Mouse (Mus musculus): ENCODE measurements at regions not wholly inside any gene's neighbourhood (a gene's known extent, or its start where the extent isn't known, plus 50 kb on each side); places are given as distances from the start of the nearest gene placed in this dataset.

DNA sequence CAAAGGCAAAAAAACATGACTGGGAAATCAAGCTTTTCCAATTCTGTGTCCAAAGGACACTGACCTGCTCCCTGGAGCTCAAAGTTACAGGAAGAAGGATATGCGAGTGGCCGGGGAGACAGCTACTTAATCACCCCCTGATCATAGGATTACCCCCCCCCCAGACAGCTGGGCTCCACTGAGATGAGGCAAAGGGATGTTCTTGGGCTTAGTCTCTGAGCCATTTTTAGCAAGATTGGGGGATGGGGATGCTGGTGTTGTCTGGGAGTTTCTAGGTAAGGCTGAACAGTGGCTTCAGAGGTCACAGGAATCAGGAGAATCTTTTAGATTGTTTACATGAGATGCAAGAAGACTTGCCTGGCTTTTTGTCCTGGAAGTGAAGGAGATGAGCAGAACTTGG is 597.6 kb downstream of the Tbc1d22a start:
- ATAC-seq (ENCODE audit: insufficient read depth, low FRiP score, low read depth) = no peak

GRCm38 (mm10) chr15:86814808-86815421 is 600.7 kb downstream of the Tbc1d22a start:
- no peaks in the 10 kb centered on the region for H3K4me1 ChIP-seq
- H3K4me3 ChIP-seq (replicated peaks) = no peak overlapping the region
- 61% methylated on average over 8 of the region's 8 CpGs for WGBS
- no peaks in the 10 kb centered on the region for H3K27me3 ChIP-seq (replicated peaks)
- no peak overlapping the region for H3K27ac ChIP-seq
- H3K36me3 ChIP-seq = no peaks in the 10 kb centered on the region
- H3K9me3 ChIP-seq = no peaks in the 10 kb centered on the region
- H3K4me2 ChIP-seq = no peak overlapping the region
- no peak for ATAC-seq (ENCODE audit: insufficient read depth, low FRiP score, low read depth)
- H3K9ac ChIP-seq = no peak overlapping the region

More for the DNA sequence above, 597.6 kb downstream of the Tbc1d22a start:
- H3K36me3 ChIP-seq = no peaks in the 10 kb centered on the region
- no peak overlapping the region for H3K4me3 ChIP-seq (replicated peaks)
- H3K4me1 ChIP-seq = no peaks in the 10 kb centered on the region
- 37% methylated on average over 2 of the region's 2 CpGs for WGBS
- H3K9ac ChIP-seq = no peak overlapping the region
- H3K4me2 ChIP-seq = no peak overlapping the region
- no peak overlapping the region for H3K27ac ChIP-seq
- H3K27me3 ChIP-seq (replicated peaks) = no peaks in the 10 kb centered on the region
- H3K9me3 ChIP-seq = no peaks in the 10 kb centered on the region

GRCm38 (mm10) chr15:86835996-86836395 is 621.7 kb downstream of the Tbc1d22a start:
- Histone ChIP-seq H3K27me3 (replicated peaks) (no peaks in the 10 kb centered on the region), H3K36me3 (no peaks in the 10 kb centered on the region), H3K4me2 (no peak overlapping the region), H3K9me3 (no peaks in the 10 kb centered on the region), H3K27ac (no peak overlapping the region), H3K4me1 (no peaks in the 10 kb centered on the region), H3K4me3 (replicated peaks) (no peak overlapping the region), H3K9ac (no peak overlapping the region)
- ATAC-seq (ENCODE audit: insufficient read depth, low FRiP score, low read depth) = no peak
- 29% methylated on average over 6 of the region's 6 CpGs for WGBS

DNA sequence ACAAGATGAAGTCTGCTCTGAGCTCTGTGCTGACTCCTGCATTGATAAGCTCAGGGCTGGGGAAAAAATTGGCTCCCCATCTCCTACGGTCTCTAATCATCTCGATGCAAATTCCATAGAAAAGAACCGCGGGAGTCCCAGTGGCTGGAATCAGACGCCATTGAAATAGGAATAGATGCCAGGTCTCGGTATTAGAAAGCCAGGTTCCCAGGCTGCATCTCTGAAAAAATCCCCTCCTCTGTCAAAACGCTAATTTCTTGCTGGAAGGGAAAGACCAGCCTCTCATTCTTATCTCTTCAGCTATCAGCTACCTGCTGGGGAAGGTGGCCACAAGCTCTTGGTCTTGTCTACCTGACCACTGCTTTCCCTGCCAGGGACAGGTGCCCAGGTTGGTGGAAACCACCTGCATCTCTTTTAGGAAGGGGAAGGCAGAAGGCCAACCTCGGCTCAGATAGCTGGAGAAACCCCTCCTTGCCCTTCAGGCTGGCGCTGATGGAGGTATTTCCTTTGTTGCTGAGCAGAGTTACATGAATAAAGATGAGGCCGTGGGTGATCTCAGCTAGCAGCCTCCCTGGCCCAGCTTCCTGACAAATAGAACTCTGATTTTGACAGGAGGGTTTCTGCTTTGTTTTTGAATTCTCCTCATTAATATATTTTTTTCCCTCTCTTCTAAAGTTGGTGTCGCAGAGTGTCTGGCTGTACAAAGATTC is 638.1 kb downstream of the Tbc1d22a start:
- Histone ChIP-seq H3K9me3 (no peaks in the 10 kb centered on the region), H3K4me1 (no peaks in the 10 kb centered on the region), H3K27ac (no peak overlapping the region), H3K4me2 (no peak overlapping the region), H3K27me3 (replicated peaks) (no peaks in the 10 kb centered on the region), H3K9ac (no peak overlapping the region), H3K36me3 (no peaks in the 10 kb centered on the region), H3K4me3 (replicated peaks) (no peak overlapping the region)
- no peak for ATAC-seq (ENCODE audit: insufficient read depth, low FRiP score, low read depth)
- WGBS = 55% methylated on average over 11 of the region's 11 CpGs

DNA sequence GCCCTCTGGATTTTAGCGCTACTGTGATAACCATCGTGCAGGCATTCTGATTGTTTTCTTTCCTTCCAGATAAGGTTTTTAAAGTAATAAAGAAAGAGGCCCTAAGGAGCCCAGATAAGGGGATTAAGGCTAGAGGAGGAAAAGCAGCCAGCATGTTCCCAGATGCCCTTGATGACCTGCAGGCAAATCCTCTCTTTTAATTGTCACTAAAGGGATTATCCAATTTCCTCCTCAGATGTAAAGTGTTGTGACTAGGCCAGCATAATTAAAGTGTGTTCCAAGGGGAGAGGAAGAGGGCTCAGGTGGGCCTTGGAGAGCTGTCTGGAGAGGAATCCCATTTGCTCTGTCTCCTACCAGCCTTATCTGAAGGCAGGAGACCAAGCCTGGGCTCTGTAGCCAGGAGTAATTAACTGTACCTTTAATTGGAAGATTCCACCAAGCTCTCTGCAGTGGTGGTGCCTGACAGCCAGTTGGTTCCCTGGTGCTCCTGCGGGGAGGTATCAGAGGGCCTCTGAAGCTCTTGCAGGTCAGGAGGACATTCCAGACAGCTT is 644.2 kb downstream of the Tbc1d22a start:
- H3K4me1 ChIP-seq = no peaks in the 10 kb centered on the region
- H3K27me3 ChIP-seq (replicated peaks) = no peaks in the 10 kb centered on the region
- H3K27ac ChIP-seq = no peak overlapping the region
- H3K4me3 ChIP-seq (replicated peaks) = no peak overlapping the region
- no peaks in the 10 kb centered on the region for H3K36me3 ChIP-seq
- no peak for ATAC-seq (ENCODE audit: insufficient read depth, low FRiP score, low read depth)
- no peak overlapping the region for H3K9ac ChIP-seq
- WGBS = 20% methylated on average over 3 of the region's 3 CpGs
- no peaks in the 10 kb centered on the region for H3K9me3 ChIP-seq
- H3K4me2 ChIP-seq = no peak overlapping the region

DNA sequence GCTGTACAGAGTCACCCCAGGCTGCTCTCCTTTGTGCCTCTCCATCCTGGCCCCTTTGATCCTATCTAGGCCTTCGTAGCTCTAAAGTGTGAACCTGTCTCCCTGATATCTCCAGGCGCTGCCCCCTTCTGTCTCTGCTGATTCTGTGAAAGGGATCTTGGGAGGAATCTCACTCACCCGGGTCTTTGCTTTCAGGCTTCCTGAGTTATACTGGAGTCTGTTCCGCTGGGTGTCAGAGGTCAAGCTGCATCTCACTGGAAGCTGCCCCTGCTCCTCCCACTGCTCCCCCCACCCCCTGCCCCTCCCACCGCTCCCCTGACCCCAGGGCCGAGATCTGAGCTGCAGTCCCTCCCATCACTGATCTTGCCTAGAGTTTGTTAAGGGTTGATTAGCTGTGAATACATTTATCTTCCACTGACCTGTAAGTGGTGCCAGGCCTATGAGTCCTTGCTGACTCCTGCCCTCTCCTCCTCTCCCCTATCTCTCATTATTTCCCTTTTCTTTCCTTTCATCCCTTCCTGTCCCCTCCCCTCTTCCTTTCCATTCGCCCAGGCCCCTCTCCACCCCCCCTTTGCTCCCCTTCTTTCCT is 661.6 kb downstream of the Tbc1d22a start:
- no peaks in the 10 kb centered on the region for H3K4me1 ChIP-seq
- H3K9ac ChIP-seq = no peak overlapping the region
- H3K27ac ChIP-seq = no peak overlapping the region
- no peak overlapping the region for H3K4me2 ChIP-seq
- ATAC-seq (ENCODE audit: insufficient read depth, low FRiP score, low read depth) = no peak
- no peaks in the 10 kb centered on the region for H3K36me3 ChIP-seq
- H3K27me3 ChIP-seq (replicated peaks) = no peaks in the 10 kb centered on the region
- no peaks in the 10 kb centered on the region for H3K9me3 ChIP-seq
- 12% methylated on average over 7 of the region's 7 CpGs for WGBS
- H3K4me3 ChIP-seq (replicated peaks) = no peak overlapping the region

DNA sequence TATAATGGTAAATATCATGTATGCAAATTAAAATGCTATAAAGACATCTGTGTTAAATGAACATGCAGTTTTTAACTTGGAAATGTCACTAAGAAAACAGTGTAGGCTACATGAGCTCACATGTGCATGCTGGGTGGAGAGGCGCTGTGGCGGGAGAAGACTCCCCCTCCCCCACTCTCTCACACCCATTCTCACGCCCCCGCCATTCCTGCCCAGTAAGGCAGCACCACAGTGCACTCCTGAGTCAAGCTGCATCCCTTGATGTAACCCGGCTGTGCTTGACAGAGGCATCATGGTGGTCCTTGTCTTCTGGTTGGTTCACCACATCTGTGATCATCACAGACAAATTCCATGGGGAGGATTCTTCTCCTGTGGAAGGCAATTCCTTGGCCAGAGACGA is 647.1 kb upstream of the Fam19a5 start:
- Histone ChIP-seq H3K9me3 (no peaks in the 10 kb centered on the region), H3K4me1 (no peaks in the 10 kb centered on the region), H3K36me3 (no peaks in the 10 kb centered on the region), H3K9ac (no peak overlapping the region), H3K27ac (no peak overlapping the region), H3K4me3 (replicated peaks) (no peak overlapping the region), H3K27me3 (replicated peaks) (no peaks in the 10 kb centered on the region), H3K4me2 (no peak overlapping the region)
- 51% methylated on average over 6 of the region's 6 CpGs for WGBS
- no peak for ATAC-seq (ENCODE audit: insufficient read depth, low FRiP score, low read depth)

DNA sequence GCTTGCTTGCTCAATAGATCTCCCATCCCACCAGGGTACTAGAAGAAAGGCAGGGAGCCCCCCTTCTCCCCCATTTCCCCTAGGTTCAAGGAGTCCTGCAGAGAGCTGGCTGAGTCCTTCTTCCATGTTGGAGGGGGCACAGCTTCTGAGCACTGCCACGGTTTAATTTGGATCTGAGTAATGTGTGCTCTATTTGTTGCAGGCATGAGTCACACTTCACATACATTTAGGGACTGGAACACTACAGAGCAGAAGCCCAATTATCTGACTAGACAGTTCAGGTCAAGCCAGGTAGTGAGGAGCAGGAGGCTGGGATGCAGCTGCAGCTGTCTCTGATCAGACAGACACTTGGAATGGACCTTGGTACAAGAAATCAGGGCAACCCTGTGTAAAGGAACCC is 644.1 kb upstream of the Fam19a5 start:
- no peaks in the 10 kb centered on the region for H3K9me3 ChIP-seq
- H3K36me3 ChIP-seq = no peaks in the 10 kb centered on the region
- no peak for ATAC-seq (ENCODE audit: insufficient read depth, low FRiP score, low read depth)
- H3K27me3 ChIP-seq (replicated peaks) = no peaks in the 10 kb centered on the region
- WGBS = 76% methylated on average over 1 of the region's 1 CpGs
- no peak overlapping the region for H3K9ac ChIP-seq
- H3K4me3 ChIP-seq (replicated peaks) = no peak overlapping the region
- no peaks in the 10 kb centered on the region for H3K4me1 ChIP-seq
- no peak overlapping the region for H3K4me2 ChIP-seq
- no peak overlapping the region for H3K27ac ChIP-seq

DNA sequence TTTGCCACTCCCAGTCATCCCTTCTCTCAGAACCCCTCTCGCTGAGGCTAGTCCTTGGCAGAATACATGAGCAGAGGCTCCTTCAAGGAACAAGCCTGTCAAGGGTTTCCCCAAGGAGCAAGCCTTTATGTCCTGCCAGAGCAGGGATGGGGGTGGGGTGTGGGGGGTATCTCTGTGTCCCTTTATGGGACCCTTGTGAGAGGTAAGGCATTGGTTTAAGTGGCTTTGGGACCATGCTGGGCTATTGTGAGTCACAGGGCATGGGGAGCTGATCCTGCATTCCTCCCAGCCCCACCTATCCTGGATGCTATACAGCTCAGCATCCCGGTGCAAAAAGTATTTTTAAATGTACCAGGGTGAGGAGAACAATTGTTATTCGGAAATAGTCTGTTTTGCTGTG is 641.1 kb upstream of the Fam19a5 start:
- Histone ChIP-seq H3K36me3 (no peaks in the 10 kb centered on the region), H3K9me3 (no peaks in the 10 kb centered on the region), H3K4me2 (no peak overlapping the region), H3K9ac (no peak overlapping the region), H3K4me1 (no peaks in the 10 kb centered on the region), H3K27me3 (replicated peaks) (no peaks in the 10 kb centered on the region), H3K4me3 (replicated peaks) (no peak overlapping the region), H3K27ac (no peak overlapping the region)
- no peak for ATAC-seq (ENCODE audit: insufficient read depth, low FRiP score, low read depth)
- 43% methylated on average over 3 of the region's 3 CpGs for WGBS

DNA sequence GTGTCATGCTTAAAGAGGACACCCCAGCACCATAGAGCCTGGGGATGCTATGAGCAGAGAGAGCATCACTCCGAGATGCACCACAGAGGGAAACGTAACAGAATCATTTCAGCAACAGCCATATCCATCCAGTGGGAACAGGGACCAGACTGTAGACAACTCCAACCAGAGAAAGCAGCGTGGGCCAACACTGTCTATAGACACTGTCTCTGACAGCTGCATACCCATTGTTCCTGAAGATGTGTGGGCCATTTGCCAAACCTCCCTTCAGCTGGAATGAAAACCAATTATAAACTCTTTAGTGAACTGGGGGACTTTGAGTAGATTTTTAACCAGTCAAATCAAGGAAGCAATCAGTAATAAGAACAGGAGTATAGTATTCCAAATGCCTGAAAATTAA is 630.8 kb upstream of the Fam19a5 start:
- Histone ChIP-seq H3K4me2 (no peak overlapping the region), H3K9me3 (no peaks in the 10 kb centered on the region), H3K27me3 (replicated peaks) (no peaks in the 10 kb centered on the region), H3K36me3 (no peaks in the 10 kb centered on the region), H3K27ac (no peak overlapping the region), H3K4me1 (no peaks in the 10 kb centered on the region), H3K9ac (no peak overlapping the region), H3K4me3 (replicated peaks) (no peak overlapping the region)
- no peak for ATAC-seq (ENCODE audit: insufficient read depth, low FRiP score, low read depth)
- 78% methylated on average over 3 of the region's 3 CpGs for WGBS

- Histone ChIP-seq H3K4me3 (replicated peaks) (no peak overlapping the region), H3K36me3 (no peaks in the 10 kb centered on the region), H3K9me3 (no peaks in the 10 kb centered on the region), H3K27me3 (replicated peaks) (no peaks in the 10 kb centered on the region), H3K9ac (no peak overlapping the region), H3K4me1 (no peaks in the 10 kb centered on the region), H3K27ac (no peak overlapping the region), H3K4me2 (no peak overlapping the region)
- 87% methylated on average over 8 of the region's 8 CpGs for WGBS
- no peak for ATAC-seq (ENCODE audit: insufficient read depth, low FRiP score, low read depth)
Measured at GRCm38 (mm10) chr15:86917891-86918290, 626.2 kb upstream of the Fam19a5 start.

DNA sequence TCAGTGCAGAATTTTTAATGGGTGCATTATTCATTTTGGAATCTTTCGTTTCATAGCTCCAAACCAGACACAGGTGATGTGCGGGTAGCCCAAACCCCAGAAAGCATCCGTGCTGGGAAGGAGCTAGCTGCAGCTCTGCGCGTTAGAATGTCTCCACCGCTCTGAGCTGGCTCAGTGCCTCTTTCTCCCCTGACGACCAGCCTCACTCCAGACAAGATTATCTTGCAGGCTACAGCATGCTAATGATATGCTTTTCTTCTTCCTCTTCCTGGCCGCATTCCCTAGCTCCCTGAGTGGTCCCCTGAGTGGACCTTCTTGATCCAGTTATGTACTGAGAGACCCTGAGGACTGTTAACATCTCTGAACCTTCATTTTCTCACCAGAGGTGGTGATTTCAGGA is 624.4 kb upstream of the Fam19a5 start:
- Histone ChIP-seq H3K4me3 (replicated peaks) (no peak overlapping the region), H3K36me3 (no peaks in the 10 kb centered on the region), H3K27ac (no peak overlapping the region), H3K27me3 (replicated peaks) (no peaks in the 10 kb centered on the region), H3K4me2 (no peak overlapping the region), H3K4me1 (no peaks in the 10 kb centered on the region), H3K9ac (no peak overlapping the region), H3K9me3 (no peaks in the 10 kb centered on the region)
- ATAC-seq (ENCODE audit: insufficient read depth, low FRiP score, low read depth) = no peak
- 57% methylated on average over 8 of the region's 8 CpGs for WGBS

Measured in stomach, embryonic 15.5 days (tissue).